7 mouse cellular contexts compared by ENCODE assay signal in the genomic region with DNA sequence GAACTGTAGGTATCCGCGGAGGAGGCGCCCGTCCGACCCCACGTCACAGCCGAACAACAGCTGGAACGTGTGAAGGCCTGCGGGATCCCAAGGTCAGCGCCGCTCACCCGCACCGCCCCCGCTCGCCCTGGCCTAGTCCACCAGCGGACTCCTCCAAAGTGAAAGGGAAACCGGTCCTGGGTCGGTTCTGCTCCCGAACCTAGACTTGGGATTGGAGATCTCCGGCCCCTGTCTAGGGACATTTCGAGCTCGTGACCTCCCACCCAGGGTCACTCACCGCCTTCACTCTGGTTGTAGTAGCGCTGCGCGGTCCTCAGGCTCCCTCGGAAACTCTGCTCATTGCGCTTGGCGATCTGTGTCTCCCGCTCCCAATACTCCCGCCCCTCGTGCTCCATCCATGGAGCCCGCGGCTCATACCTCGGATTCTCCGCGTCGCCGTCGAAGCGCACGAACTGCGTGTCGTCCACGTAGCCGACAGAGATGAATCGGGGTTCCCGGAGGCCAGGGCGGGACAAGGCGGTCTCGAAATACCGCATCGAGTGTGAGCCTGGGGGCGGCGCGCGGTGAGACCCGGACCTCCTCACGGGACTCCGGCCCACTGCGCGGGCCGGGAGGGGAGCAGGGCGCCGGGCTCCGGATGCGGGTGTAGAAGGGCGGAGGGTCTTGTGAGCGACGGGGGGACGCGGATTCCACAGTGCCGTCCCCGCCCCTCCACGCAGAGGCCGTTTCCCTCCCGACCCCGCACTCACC. TPM values are rescaled to one million over a fixed set of nuclear protein-coding genes. Genes with fewer than 3 reads are reported as not detected.
A peak's percentile ranks its signal among the peaks of the same experiment; 100 is the strongest.
DNase-seq lines count a peak whose midpoint lies in the region; ATAC-seq and TF ChIP-seq lines count a peak whose summit lies in the region.

No protein-coding gene starts in this region.

- WGBS in intestine, embryonic 14.5 days, result 3% methylated on average over 72 of the region's 78 CpGs
- 2% methylated on average over 78 of the region's 78 CpGs for WGBS in midbrain, embryonic 14.5 days

- H3K27ac ChIP-seq in embryonic fibroblast, embryonic 13.5 days (ENCODE audit: insufficient read depth, low read length), result no peak overlapping the region
- H3K27ac ChIP-seq in intestine, embryonic 14.5 days (ENCODE audit: low read depth), result no peak overlapping the region
- H3K27ac ChIP-seq in midbrain, embryonic 14.5 days (replicated peaks; ENCODE audit: low read depth, low read length), result no peak overlapping the region

- H3K4me2 ChIP-seq in intestine, embryonic 14.5 days (ENCODE audit: low read length), result peak overlapping the region; percentile 50
- peak overlapping the region; percentile 52 for H3K4me2 ChIP-seq in midbrain, embryonic 14.5 days (ENCODE audit: low read length)

- TF ChIP-seq POLR2A in embryonic fibroblast, embryonic 13.5 days (IDR thresholded peaks at IDR 0.05; ENCODE audit: low read depth, low read length), result no peak

- DNase-seq in B cell, adult 2 months, result peak; percentile 29 to 34
- DNase-seq in intestine, embryonic 14.5 days (ENCODE audit: low spot score), result peak; percentile 67
- peak; percentile 51 for DNase-seq in midbrain, embryonic 14.5 days
- DNase-seq in adipocyte (ENCODE audit: low spot score), result no peak
- no peak for DNase-seq in urinary bladder, postnatal 14 days (ENCODE audit: low spot score)

- H3K27me3 ChIP-seq in E14TG2a.4 (ENCODE audit: insufficient read depth, low read length), result peaks cover 6% of the 10 kb centered on the region
- H3K27me3 ChIP-seq in intestine, embryonic 14.5 days (replicated peaks; ENCODE audit: control insufficient read depth, insufficient read depth, low read length), result peaks cover 58% of the 10 kb centered on the region
- peaks cover 33% of the 10 kb centered on the region for H3K27me3 ChIP-seq in midbrain, embryonic 14.5 days (ENCODE audit: control insufficient read depth, insufficient read depth, low read length)

- H3K9ac ChIP-seq in intestine, embryonic 14.5 days (ENCODE audit: low read length), result 0 out of 2 replicates have a peak overlapping the region, but pooled peaks have one; percentile 5
- peak overlapping the region; percentile 20; the same call in 1 of the 2 replicates for H3K9ac ChIP-seq in midbrain, embryonic 14.5 days (replicated peaks; ENCODE audit: low read length)

- no peaks in the 10 kb centered on the region for H3K4me1 ChIP-seq in E14TG2a.4 (replicated peaks; ENCODE audit: low read depth, low read length)
- H3K4me1 ChIP-seq in embryonic fibroblast, embryonic 13.5 days (ENCODE audit: control insufficient read depth, insufficient read depth, low read length), result no peaks in the 10 kb centered on the region
- 0 out of 2 replicates have a peak, but pooled peaks cover 3% of the 10 kb centered on the region for H3K4me1 ChIP-seq in intestine, embryonic 14.5 days (replicated peaks; ENCODE audit: control insufficient read depth, insufficient read depth, low read length)
- H3K4me1 ChIP-seq in midbrain, embryonic 14.5 days (ENCODE audit: control insufficient read depth, insufficient read depth, low read length), result peaks cover 5% of the 10 kb centered on the region; the same call in 1 of the 2 replicates

- no peak for TF ChIP-seq CTCF in E14TG2a.4 (conservative IDR thresholded peaks at IDR 0.05; ENCODE audit: low read length)
- no peak for TF ChIP-seq CTCF in embryonic fibroblast, embryonic 13.5 days (IDR thresholded peaks at IDR 0.05; ENCODE audit: borderline replicate concordance, insufficient read depth, low read length)

- H3K36me3 ChIP-seq in E14TG2a.4 (ENCODE audit: insufficient read depth, low read length), result no peaks in the 10 kb centered on the region
- no peaks in the 10 kb centered on the region for H3K36me3 ChIP-seq in intestine, embryonic 14.5 days (ENCODE audit: control insufficient read depth, insufficient read depth, low read length)
- H3K36me3 ChIP-seq in midbrain, embryonic 14.5 days (ENCODE audit: control insufficient read depth, insufficient read depth, low read length), result no peaks in the 10 kb centered on the region

- H3K9me3 ChIP-seq in E14TG2a.4 (ENCODE audit: low read length), result no peaks in the 10 kb centered on the region
- no peaks in the 10 kb centered on the region for H3K9me3 ChIP-seq in intestine, embryonic 14.5 days (ENCODE audit: control insufficient read depth, low read length)
- H3K9me3 ChIP-seq in midbrain, embryonic 14.5 days (ENCODE audit: control insufficient read depth, low read length), result no peaks in the 10 kb centered on the region

- H3K4me3 ChIP-seq in E14TG2a.4 (replicated peaks; ENCODE audit: low read length), result peak overlapping the region; percentile 77
- peak overlapping the region; percentile 29 for H3K4me3 ChIP-seq in embryonic fibroblast, embryonic 13.5 days (ENCODE audit: insufficient read depth, low read length)
- H3K4me3 ChIP-seq in intestine, embryonic 14.5 days (ENCODE audit: low read depth, low read length), result peak overlapping the region; percentile 37
- peak overlapping the region; percentile 27 for H3K4me3 ChIP-seq in midbrain, embryonic 14.5 days (replicated peaks; ENCODE audit: low read depth, low read length)

- ATAC-seq in intestine, embryonic 14.5 days (replicated peaks; ENCODE audit: low FRiP score, low TSS enrichment, low read depth), result peak; percentile 58; the same call in 1 of the 2 replicates
- ATAC-seq in midbrain, embryonic 14.5 days (ENCODE audit: low FRiP score, low TSS enrichment), result no peak

RNA-seq across cellular contexts. Expression of gene Gm7030, which starts 16.1 kb away (rescaled TPM):
- not detected in 2 replicates for polyA plus RNA-seq in embryonic fibroblast, embryonic 13.5 days (2011; ENCODE audit: insufficient read length, low read depth, missing spikeins)
- polyA plus RNA-seq in intestine, embryonic 14.5 days (2014; fragmentation: Nextera tagmentation; extraction: Ambion mirVana), result not detected in 2 replicates
- not detected in 2 replicates for polyA plus RNA-seq in midbrain, embryonic 14.5 days (2014; fragmentation: Nextera tagmentation; extraction: Ambion mirVana)

RNA-seq across cellular contexts. Expression of gene Gm8909, which starts 23.1 kb away (rescaled TPM):
- not detected in 2 replicates for polyA plus RNA-seq in embryonic fibroblast, embryonic 13.5 days (2011; ENCODE audit: insufficient read length, low read depth, missing spikeins)
- 0.13 TPM in 1 of 2 replicates, not detected in the other for polyA plus RNA-seq in intestine, embryonic 14.5 days (2014; fragmentation: Nextera tagmentation; extraction: Ambion mirVana)
- polyA plus RNA-seq in midbrain, embryonic 14.5 days (2014; fragmentation: Nextera tagmentation; extraction: Ambion mirVana), result not detected in 2 replicates

RNA-seq across cellular contexts. Expression of gene Gm19684, which starts 23.8 kb away (rescaled TPM):
- polyA plus RNA-seq in embryonic fibroblast, embryonic 13.5 days (2011; ENCODE audit: insufficient read length, low read depth, missing spikeins), result not detected in 2 replicates
- polyA plus RNA-seq in intestine, embryonic 14.5 days (2014; fragmentation: Nextera tagmentation; extraction: Ambion mirVana), result not detected in 2 replicates
- not detected in 2 replicates for polyA plus RNA-seq in midbrain, embryonic 14.5 days (2014; fragmentation: Nextera tagmentation; extraction: Ambion mirVana)

RNA-seq across cellular contexts. Expression of gene H2-T3, which starts 44.8 kb away (rescaled TPM):
- not detected in 2 replicates for polyA plus RNA-seq in embryonic fibroblast, embryonic 13.5 days (2011; ENCODE audit: insufficient read length, low read depth, missing spikeins)
- 7.9 and 8.2 TPM in 2 replicates for polyA plus RNA-seq in intestine, embryonic 14.5 days (2014; fragmentation: Nextera tagmentation; extraction: Ambion mirVana)
- polyA plus RNA-seq in midbrain, embryonic 14.5 days (2014; fragmentation: Nextera tagmentation; extraction: Ambion mirVana), result not detected in 2 replicates

Comparison
In these comparisons a context has a peak if more than half of its experiments do, and no peak if none do; other contexts are left out.
1. DNase-seq: peak in B cell, adult 2 months (2 of 2), intestine, embryonic 14.5 days (single experiment) and midbrain, embryonic 14.5 days (single experiment); none in adipocyte (single experiment) and urinary bladder, postnatal 14 days (single experiment).
2. H3K4me3 ChIP-seq: peak in every context shown above with its lines; median percentile 77 in E14TG2a.4; 37 in intestine, embryonic 14.5 days; 29 in embryonic fibroblast, embryonic 13.5 days; 27 in midbrain, embryonic 14.5 days.